Mouse (Mus musculus) intestine, embryonic 16.5 days (tissue): Measurements from ENCODE around the gene Fam57a. TPM values are rescaled to one million over a fixed set of nuclear protein-coding genes. Genes with fewer than 3 reads are reported as not detected.

Source experiments
- ATAC-seq: fragments of 200-750 bp; cut with Nextera tagmentation; 2 replicates; pipeline ENCODE4 v1.8.0; 2017; ENCODE audit warnings: moderate TSS enrichment, moderate library complexity
- H3K27ac ChIP-seq: fragments of 300-500 bp; sonication (generic); 2 replicates; pipeline ENCODE4 v1.5.1; 2014; ENCODE audit warnings: mild to moderate bottlenecking, low read length
- H3K27me3 ChIP-seq: fragments of 300-500 bp; sonication (generic); replicated peaks from 2 replicates; pipeline ENCODE4 v1.6.1; 2014; ENCODE audit warnings: low read length, control low read depth, mixed read lengths; ENCODE audit not compliant: control insufficient read depth, insufficient read depth
- H3K36me3 ChIP-seq: fragments of 300-500 bp; sonication (generic); 2 replicates; pipeline ENCODE4 v1.6.1; 2014; ENCODE audit warnings: low read length, control low read depth; ENCODE audit not compliant: control insufficient read depth, insufficient read depth
- H3K4me1 ChIP-seq: fragments of 300-500 bp; sonication (generic); 2 replicates; pipeline ENCODE4 v1.6.1; 2014; ENCODE audit warnings: low read length, control low read depth, mixed read lengths; ENCODE audit not compliant: control insufficient read depth, insufficient read depth
- H3K4me2 ChIP-seq: fragments of 300-500 bp; sonication (generic); 2 replicates; pipeline ENCODE4 v1.6.1; 2014; ENCODE audit warnings: low read depth, low read length, control low read depth
- H3K4me3 ChIP-seq: fragments of 300-500 bp; sonication (generic); 2 replicates; pipeline ENCODE4 v1.5.1; 2014; ENCODE audit warnings: mild to moderate bottlenecking, low read length
- H3K9ac ChIP-seq: fragments of 300-500 bp; sonication (generic); 2 replicates; pipeline ENCODE4 v1.6.1; 2014; ENCODE audit warnings: low read depth, low read length
- H3K9me3 ChIP-seq: fragments of 300-500 bp; sonication (generic); 2 replicates; pipeline ENCODE4 v1.6.1; 2016; ENCODE audit warnings: low read length, control low read depth; ENCODE audit not compliant: control insufficient read depth
- WGBS: fragments of 180-500 bp; shearing (Covaris S2); extraction: QIAGEN DNeasy Blood & Tissue Kit; methylation state at CpG from one replicate; pipeline ENCODE4 v1.1.7; 2014; 5-methylcytosine and 5-hydroxymethylcytosine counted together
- polyA plus RNA-seq: library from polyadenylated mRNA; unstranded; fragments of >200 nt; fragmentation: Nextera tagmentation; extraction: Ambion mirVana; gene quantifications from 2 replicates; pipeline ENCODE4 v1.2.1, GENCODE M21; 2015

Fam57a gene
- polyA plus RNA-seq, 1 experiment from 2014 or later = 104 TPM

DNA sequence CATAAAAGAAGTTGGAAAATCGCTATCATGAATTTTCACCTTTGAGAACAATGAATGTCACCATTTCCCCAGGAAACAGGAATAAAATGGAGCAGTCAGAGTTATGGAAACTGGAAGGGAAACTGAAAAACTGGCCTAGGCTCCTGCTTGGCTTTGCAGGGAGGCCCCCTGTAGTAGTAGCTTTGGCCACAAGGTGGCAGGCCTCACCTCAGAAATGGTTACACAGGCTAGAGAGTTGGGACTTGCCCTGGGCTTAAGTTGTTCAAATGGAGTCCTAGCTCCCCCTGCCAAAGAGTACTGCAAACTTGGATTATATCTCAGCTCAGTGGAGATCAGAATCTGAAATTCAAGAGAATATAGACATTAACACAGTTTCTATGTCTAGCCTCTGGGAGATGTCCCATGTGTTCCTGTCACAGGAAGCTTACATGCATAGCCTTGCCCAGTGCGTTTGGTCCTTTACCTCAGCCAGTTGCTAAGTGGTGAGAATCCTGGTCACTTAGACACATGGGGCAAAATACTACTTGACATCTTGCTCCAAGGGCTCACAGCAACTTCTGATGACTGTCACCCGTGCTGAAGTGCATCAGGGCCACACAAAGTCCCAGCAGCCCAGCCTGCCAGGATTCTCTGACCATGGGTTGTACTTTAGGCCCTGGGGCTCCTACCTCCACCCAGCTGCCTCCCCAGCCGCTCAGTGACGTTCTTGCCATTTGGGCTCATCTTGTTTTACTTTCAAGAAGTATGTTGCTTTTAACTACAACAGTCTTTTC lies 73.9 kb downstream of the Fam57a start:
- no peaks in the 10 kb centered on the region for H3K36me3 ChIP-seq
- H3K9ac ChIP-seq = 0 out of 2 replicates have a peak overlapping the region, but pooled peaks have one; percentile 5
- H3K9me3 ChIP-seq = no peaks in the 10 kb centered on the region
- peaks cover 9% of the 10 kb centered on the region; the same call in 1 of the 2 replicates for H3K4me1 ChIP-seq
- no peak overlapping the region for H3K4me2 ChIP-seq
- WGBS = 42% methylated on average over 5 of the region's 5 CpGs
- H3K27ac ChIP-seq = 0 out of 2 replicates have a peak overlapping the region, but pooled peaks have one; percentile 5
- no peaks in the 10 kb centered on the region for H3K27me3 ChIP-seq
- H3K4me3 ChIP-seq = no peak overlapping the region
- ATAC-seq = peak; percentile 83

DNA sequence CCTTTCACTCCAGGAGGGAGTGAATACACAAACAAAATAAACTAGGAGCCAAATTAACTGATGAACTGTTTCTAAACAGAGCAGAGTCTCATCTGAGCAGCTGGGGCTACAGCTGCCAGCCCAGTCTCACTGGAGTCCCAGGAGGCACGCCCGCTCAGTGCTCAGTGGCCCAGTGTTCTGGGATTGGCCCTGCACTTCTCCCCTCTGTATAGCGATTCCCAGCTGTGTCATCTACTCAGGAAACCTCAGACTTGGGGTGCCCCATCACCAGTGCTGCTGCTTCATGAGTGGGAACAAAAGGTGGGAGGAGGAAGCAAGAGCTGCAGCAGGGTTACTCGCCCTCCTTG lies 74.4 kb downstream of the Fam57a start:
- ATAC-seq = peak; percentile 47; the same call in 1 of the 2 replicates
- peaks cover 9% of the 10 kb centered on the region; the same call in 1 of the 2 replicates for H3K4me1 ChIP-seq
- H3K4me3 ChIP-seq = no peak overlapping the region
- WGBS = 67% methylated on average over 4 of the region's 4 CpGs
- H3K27ac ChIP-seq = peak overlapping the region; percentile 29; the same call in 1 of the 2 replicates
- H3K9ac ChIP-seq = 0 out of 2 replicates have a peak overlapping the region, but pooled peaks have one; percentile 5
- no peaks in the 10 kb centered on the region for H3K9me3 ChIP-seq
- no peak overlapping the region for H3K4me2 ChIP-seq
- H3K27me3 ChIP-seq = no peaks in the 10 kb centered on the region
- H3K36me3 ChIP-seq = no peaks in the 10 kb centered on the region

DNA sequence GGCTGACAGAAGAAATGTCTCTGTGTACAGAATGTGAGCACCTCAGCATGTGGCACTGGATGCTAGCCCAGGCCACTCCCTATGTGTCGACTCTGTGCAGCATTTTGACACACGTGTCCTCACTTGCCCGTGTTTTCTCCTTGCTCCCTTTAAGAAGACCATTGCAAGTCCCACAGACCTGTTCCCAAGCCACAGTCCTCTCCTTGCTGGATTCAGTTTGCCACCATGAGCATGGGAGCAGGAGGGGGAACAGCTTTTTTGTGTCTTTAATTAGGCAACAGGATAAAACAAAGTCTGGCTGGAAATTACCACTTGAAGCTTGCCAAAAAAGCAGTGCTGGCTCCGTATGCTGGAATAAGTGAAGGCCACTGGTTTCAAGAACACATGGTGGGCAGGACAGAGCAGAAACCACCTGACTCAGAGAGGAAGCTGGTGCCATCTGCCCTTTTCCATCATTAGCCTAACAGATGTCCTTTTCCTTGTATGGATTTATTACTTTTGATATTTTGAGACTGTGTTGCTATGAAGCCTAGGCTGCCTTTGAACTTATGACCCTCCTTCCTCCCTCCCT lies 76.0 kb downstream of the Fam57a start:
- H3K4me1 ChIP-seq = peaks cover 9% of the 10 kb centered on the region; the same call in 1 of the 2 replicates
- WGBS = 67% methylated on average over 4 of the region's 4 CpGs
- no peaks in the 10 kb centered on the region for H3K9me3 ChIP-seq

DNA sequence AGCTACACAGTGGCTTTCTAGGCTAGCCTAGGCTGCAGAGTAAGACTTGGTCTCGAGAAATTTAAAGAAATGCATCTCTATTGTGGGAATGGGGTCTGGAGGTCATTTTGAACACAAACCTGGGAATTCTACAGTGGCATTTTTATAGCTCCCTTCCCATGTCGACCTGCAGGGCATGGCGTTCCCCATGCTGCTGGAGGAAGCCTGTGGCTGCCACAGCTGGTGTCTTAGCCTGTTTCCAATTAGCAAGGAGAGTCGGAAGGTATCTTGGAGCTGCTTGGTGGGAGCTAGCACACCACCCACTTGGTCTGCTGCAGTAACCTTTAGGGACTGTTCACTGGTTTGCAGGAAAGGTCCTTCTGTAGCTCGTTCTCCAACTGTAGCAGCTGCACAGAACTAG lies 76.7 kb downstream of the Fam57a start:
- H3K27me3 ChIP-seq = no peaks in the 10 kb centered on the region
- 0 out of 2 replicates have a peak overlapping the region, but pooled peaks have one; percentile 14 for H3K9ac ChIP-seq
- ATAC-seq = no peak
- H3K27ac ChIP-seq = no peak overlapping the region
- H3K4me1 ChIP-seq = peaks cover 9% of the 10 kb centered on the region; the same call in 1 of the 2 replicates
- WGBS = 43% methylated on average over 5 of the region's 5 CpGs
- no peaks in the 10 kb centered on the region for H3K9me3 ChIP-seq
- no peak overlapping the region for H3K4me2 ChIP-seq
- no peak overlapping the region for H3K4me3 ChIP-seq
- H3K36me3 ChIP-seq = no peaks in the 10 kb centered on the region

More for the DNA sequence above, 76.0 kb downstream of the Fam57a start:
- no peaks in the 10 kb centered on the region for H3K36me3 ChIP-seq
- ATAC-seq = no peak
- H3K27ac ChIP-seq = no peak overlapping the region
- H3K4me3 ChIP-seq = no peak overlapping the region
- no peaks in the 10 kb centered on the region for H3K27me3 ChIP-seq
- no peak overlapping the region for H3K9ac ChIP-seq
- no peak overlapping the region for H3K4me2 ChIP-seq

DNA sequence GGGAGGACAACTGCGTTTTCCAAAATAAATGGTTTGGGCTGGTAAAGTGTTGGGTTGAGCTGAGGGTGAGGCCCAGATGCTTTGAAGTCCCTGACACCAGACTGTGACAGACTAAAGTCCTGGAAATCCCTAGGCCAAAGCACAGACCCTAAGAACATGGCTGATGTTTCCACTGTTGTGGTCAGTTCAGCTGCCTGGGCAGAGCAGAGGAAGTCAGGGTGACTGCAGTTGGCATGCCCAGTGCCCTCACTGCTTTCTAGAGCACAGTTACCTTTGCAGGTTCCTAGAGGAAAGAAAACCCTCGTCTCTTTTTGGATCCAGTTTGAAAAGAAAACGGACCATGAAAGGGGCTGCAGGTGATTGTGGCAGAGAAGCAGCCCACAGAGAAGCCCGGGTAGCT lies 77.9 kb downstream of the Fam57a start:
- no peaks in the 10 kb centered on the region for H3K27me3 ChIP-seq
- H3K27ac ChIP-seq = no peak overlapping the region
- H3K9ac ChIP-seq = no peak overlapping the region
- 81% methylated on average over 4 of the region's 4 CpGs for WGBS
- ATAC-seq = no peak
- H3K36me3 ChIP-seq = peaks cover 6% of the 10 kb centered on the region; the same call in 1 of the 2 replicates
- peaks cover 9% of the 10 kb centered on the region; the same call in 1 of the 2 replicates for H3K4me1 ChIP-seq
- H3K4me2 ChIP-seq = no peak overlapping the region
- H3K9me3 ChIP-seq = no peaks in the 10 kb centered on the region
- no peak overlapping the region for H3K4me3 ChIP-seq

DNA sequence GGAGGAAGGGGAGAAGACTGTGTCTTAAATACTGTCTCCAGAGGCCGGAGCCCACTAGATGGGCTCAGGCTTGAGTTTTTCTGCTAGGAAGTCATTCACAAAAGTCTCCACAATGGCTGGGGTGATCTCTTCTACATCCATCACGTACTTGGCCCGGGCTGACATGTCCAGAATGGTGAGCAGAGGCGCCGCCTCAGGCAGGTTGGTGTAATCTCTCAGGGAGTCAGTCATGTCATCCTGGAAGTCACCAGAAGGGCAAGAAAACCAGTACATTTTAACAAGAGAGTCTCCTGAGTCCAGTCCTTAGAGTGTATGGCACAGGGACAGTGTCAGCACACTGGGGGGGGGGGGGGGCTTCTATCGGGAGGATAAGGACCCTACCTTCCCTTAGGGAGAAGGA lies 79.0 kb downstream of the Fam57a start:
- H3K4me1 ChIP-seq = peaks cover 6% of the 10 kb centered on the region; the same call in 1 of the 2 replicates
- no peak overlapping the region for H3K4me3 ChIP-seq
- H3K36me3 ChIP-seq = peaks cover 6% of the 10 kb centered on the region; the same call in 1 of the 2 replicates
- no peak for ATAC-seq
- H3K27me3 ChIP-seq = no peaks in the 10 kb centered on the region
- no peaks in the 10 kb centered on the region for H3K9me3 ChIP-seq
- no peak overlapping the region for H3K9ac ChIP-seq
- no peak overlapping the region for H3K27ac ChIP-seq
- 77% methylated on average over 6 of the region's 6 CpGs for WGBS
- H3K4me2 ChIP-seq = no peak overlapping the region

DNA sequence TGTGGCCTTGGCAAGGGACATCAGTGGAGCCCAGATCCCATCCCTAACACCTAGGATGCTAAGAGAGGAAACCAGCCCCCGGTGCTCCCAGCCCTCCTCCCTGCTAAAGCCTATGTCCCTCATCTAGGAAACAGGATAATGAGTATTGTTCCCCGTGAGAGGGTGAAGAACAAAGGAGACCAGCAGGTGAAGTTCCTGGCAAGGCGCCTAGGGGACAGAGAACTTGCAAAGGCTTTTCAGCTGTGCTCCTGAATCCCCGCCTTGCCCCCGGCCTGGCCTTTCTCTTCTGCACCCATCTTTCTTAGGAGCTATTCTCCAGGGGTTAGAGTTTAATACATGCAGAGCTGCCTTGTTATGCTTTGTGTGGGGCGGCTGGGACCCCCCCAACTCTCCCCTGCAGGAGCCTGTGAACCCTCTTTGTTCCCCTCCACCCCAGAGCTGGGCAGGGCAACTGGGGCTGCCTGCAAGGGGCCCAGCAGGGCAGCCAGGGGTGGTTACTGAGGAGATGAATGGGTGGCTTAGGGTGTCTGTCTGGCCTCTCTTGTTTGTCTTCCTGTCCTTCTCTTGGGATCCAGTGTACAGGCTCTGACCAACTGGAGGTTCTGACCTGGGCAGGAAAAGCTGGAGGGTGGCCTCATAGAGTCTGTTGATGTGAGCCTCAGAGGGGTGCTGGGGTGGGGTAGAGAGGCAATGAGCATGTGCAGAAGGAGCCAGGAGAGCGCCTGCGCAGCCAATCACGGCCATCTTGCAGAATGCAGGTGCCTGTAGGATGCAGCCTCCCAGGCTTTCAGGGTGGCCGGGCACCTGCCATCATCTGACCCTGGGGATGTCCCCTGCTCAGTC lies 81.0 kb downstream of the Fam57a start:
- ATAC-seq = no peak
- H3K36me3 ChIP-seq = peaks cover 6% of the 10 kb centered on the region; the same call in 1 of the 2 replicates
- H3K27ac ChIP-seq = no peak overlapping the region
- 0 out of 2 replicates have a peak overlapping the region, but pooled peaks have one; percentile 16 for H3K9ac ChIP-seq
- H3K9me3 ChIP-seq = no peaks in the 10 kb centered on the region
- WGBS = 65% methylated on average over 10 of the region's 10 CpGs
- H3K27me3 ChIP-seq = no peaks in the 10 kb centered on the region
- H3K4me3 ChIP-seq = no peak overlapping the region
- no peaks in the 10 kb centered on the region for H3K4me1 ChIP-seq
- H3K4me2 ChIP-seq = no peak overlapping the region

DNA sequence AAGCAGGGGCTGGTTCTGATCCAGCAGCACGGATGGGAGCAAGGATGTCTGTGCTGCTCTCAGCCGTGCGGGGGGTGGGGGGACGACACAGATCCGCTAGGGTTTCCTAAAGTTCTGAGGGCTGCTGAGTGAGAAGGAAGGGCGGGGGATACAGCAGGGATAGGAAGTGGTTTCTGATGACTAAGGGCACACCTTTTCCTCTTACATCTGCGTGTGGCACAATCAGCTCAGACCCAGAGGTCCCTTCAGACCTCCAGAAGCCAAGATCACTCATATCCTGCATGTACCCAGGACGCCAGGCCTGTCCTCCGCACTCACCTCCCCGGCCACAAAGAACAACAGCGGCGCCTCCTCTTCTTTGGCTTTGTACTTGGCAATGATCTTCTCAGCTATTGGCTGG lies 81.8 kb downstream of the Fam57a start:
- Histone ChIP-seq H3K9me3 (no peaks in the 10 kb centered on the region), H3K27ac (no peak overlapping the region), H3K27me3 (no peaks in the 10 kb centered on the region), H3K9ac (0 out of 2 replicates have a peak overlapping the region, but pooled peaks have one; percentile 16), H3K4me3 (no peak overlapping the region), H3K36me3 (peaks cover 6% of the 10 kb centered on the region; the same call in 1 of the 2 replicates), H3K4me1 (no peaks in the 10 kb centered on the region), H3K4me2 (no peak overlapping the region)
- WGBS = 77% methylated on average over 12 of the region's 12 CpGs
- no peak for ATAC-seq
